Mouse (Mus musculus): ENCODE results near the gene Pabpc6. TPM values are rescaled to one million over a fixed set of nuclear protein-coding genes. Genes with fewer than 3 reads are reported as not detected.

Gene Pabpc6
- polyA plus RNA-seq, 1 experiment from 2014 or later, result not detected

DNA sequence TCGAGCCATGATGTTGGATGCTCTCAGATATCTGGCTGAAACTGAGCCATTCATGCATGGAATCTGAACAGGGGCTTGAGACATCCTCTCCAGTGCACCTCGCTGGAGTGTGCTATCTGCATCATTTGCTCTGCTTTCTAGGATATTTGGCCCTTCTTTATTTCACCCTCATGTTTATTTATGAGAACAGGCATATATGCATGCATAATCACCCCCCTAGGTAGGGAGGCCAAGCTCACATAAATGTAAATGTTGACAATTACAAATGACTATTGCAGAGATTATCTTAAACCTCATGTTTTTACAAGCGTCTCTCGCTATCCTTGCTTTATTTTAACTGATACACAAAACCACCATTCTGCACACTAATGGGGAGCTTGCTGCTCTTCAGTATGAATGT lies 21.9 kb downstream of the Pabpc6 start:
- 59% methylated on average over 4 of the region's 4 CpGs for WGBS (ENCODE audit: insufficient replicate concordance)
- ATAC-seq (ENCODE audit: low read depth), result no peak
- Histone ChIP-seq H3K27ac (no peak overlapping the region), H3K4me3 (replicated peaks) (no peak overlapping the region), H3K27me3 (no peaks in the 10 kb centered on the region), H3K4me2 (no peak overlapping the region), H3K36me3 (no peaks in the 10 kb centered on the region), H3K9me3 (replicated peaks) (no peaks in the 10 kb centered on the region), H3K9ac (no peak overlapping the region), H3K4me1 (replicated peaks) (no peaks in the 10 kb centered on the region)
- DNase-seq, result no peak

DNA sequence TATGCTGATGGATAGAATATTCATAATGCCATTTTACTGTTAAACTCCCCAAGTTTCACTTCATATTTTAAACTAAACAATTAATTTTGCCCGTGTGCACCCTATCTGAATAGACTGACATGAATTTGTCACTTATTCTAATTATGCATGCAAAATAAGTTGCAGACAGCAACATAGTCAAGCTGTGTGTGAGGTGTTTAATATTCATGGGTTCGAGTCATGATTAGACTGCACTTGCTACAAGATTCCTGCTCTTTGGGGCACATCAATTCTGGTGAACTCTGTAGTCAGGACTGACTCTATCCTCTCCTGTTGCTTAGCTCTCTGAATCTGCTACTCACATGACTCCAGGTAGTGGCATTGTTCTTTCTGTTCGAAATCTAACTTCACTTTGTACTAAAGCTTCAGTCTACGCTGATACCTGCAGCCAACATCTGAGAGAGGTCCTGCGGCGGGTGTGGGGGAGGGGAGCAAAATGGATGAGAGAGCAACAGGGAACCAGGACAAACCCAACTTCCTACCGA lies 25.8 kb downstream of the Pabpc6 start:
- H3K4me1 ChIP-seq (replicated peaks), result no peaks in the 10 kb centered on the region
- H3K4me2 ChIP-seq, result no peak overlapping the region
- no peak overlapping the region for H3K4me3 ChIP-seq (replicated peaks)
- no peak for DNase-seq
- ATAC-seq (ENCODE audit: low read depth), result no peak
- H3K36me3 ChIP-seq, result no peaks in the 10 kb centered on the region
- H3K9ac ChIP-seq, result no peak overlapping the region
- H3K9me3 ChIP-seq (replicated peaks), result no peaks in the 10 kb centered on the region
- 56% methylated on average over 7 of the region's 7 CpGs for WGBS (ENCODE audit: insufficient replicate concordance)
- H3K27me3 ChIP-seq, result no peaks in the 10 kb centered on the region
- H3K27ac ChIP-seq, result no peak overlapping the region

DNA sequence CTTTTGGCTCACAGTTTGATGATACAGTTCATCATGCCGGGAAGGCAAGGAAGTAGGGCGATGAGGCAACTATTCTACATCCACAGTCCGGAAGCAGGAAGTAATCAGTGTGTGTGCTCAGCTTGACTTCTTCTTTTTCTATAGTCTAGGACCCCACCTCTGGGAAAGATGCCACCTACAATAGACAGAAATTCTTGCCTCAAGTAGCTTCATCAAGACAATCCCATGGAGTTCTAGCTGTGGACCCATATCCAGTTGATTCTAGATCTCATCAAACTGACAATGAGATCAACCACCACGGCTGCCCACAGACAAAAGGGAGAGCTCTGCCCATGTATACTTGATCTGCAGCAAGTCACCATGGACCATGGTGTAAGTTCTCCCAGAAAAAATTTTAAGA lies 32.5 kb downstream of the Pabpc6 start:
- Histone ChIP-seq H3K9ac (no peak overlapping the region), H3K4me3 (replicated peaks) (no peak overlapping the region), H3K27ac (no peak overlapping the region), H3K4me1 (replicated peaks) (no peaks in the 10 kb centered on the region), H3K9me3 (replicated peaks) (no peaks in the 10 kb centered on the region), H3K4me2 (no peak overlapping the region), H3K36me3 (no peaks in the 10 kb centered on the region), H3K27me3 (no peaks in the 10 kb centered on the region)
- DNase-seq, result no peak
- ATAC-seq (ENCODE audit: low read depth), result no peak
- WGBS (ENCODE audit: insufficient replicate concordance), result 60% methylated on average over 4 of the region's 4 CpGs

DNA sequence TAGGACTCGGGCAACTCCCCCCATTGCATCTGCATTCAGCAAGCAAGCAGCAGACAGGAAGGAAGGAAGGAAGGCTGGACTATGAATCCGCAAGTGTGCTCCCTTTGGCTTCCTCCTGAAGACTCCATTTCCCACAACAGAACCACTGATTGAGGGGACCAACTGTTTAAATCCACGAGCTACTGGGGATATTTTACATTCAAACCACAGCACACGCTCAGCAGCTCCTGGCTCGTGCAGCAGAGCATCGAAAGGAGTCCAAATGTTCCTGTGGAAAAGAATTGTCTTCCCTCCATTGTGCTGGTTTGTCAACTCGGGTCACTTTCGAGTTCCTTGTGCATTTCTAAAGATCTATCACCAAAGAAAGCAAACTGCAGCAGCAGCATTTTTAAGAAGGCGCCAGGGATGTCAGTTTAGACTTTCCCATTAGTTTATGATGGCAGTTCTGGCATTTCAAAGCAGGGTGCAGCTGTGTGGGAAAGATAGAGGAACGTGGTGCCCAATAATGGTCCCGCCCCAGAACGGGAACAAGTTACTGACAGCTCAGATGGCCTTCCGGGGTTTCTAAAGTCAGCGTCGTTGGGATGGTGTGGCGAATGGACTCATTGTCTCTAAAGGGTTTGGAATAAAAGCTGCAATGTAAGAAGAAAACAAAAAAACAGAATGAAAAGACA lies 36.8 kb downstream of the Pabpc6 start:
- no peaks in the 10 kb centered on the region for H3K27me3 ChIP-seq
- DNase-seq, result no peak
- 31% methylated on average over 16 of the region's 16 CpGs for WGBS (ENCODE audit: insufficient replicate concordance)
- no peak overlapping the region for H3K9ac ChIP-seq
- H3K4me2 ChIP-seq, result no peak overlapping the region
- no peak for ATAC-seq (ENCODE audit: low read depth)
- H3K27ac ChIP-seq, result no peak overlapping the region
- H3K4me1 ChIP-seq (replicated peaks), result no peaks in the 10 kb centered on the region
- H3K36me3 ChIP-seq, result no peaks in the 10 kb centered on the region
- no peaks in the 10 kb centered on the region for H3K9me3 ChIP-seq (replicated peaks)
- H3K4me3 ChIP-seq (replicated peaks), result no peak overlapping the region

DNA sequence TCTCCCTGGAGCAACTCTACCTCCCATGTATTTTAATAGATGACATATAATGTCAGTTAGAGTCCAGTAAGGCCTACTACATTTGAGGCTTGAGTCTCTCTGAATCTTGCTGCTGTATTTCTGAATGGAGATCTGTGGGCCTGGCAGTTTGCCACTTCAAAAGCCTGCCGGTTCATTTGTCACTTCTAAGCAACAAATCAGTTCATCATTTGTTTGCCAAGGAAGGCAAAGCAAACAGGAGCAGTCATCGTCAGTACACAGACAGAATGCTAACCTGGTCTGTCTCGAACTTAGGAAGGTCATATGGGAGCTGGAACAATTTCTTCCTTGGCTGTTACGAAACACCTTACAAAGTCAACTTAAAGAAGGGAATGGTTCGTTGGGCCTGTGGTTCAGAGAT lies 37.4 kb downstream of the Pabpc6 start:
- Histone ChIP-seq H3K27ac (no peak overlapping the region), H3K4me2 (no peak overlapping the region), H3K4me3 (replicated peaks) (no peak overlapping the region), H3K36me3 (no peaks in the 10 kb centered on the region), H3K9me3 (replicated peaks) (no peaks in the 10 kb centered on the region), H3K27me3 (no peaks in the 10 kb centered on the region), H3K4me1 (replicated peaks) (no peaks in the 10 kb centered on the region), H3K9ac (no peak overlapping the region)
- DNase-seq, result no peak
- ATAC-seq (ENCODE audit: low read depth), result no peak
- WGBS (ENCODE audit: insufficient replicate concordance), result 43% methylated on average over 5 of the region's 5 CpGs

DNA sequence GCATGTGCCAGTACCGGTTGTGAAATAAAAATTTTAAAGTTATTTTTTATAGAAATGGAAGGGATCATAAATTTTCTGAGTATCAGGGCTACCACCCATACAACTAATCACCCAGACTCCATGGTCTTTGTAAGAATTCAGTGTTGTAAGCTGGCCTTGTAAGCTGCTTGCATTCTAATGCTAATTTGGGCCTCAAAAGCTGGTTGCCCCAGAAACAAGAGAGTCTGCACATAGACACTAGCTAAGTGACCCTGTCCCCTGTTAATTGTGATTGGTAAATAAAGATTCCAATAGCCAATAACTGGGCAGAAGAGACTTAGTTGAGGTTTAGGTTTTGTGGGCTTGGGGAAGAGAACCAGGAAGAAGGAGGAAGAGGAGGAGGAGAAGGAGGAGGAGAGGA lies 38.4 kb downstream of the Pabpc6 start:
- 58% methylated on average over 1 of the region's 1 CpGs for WGBS (ENCODE audit: insufficient replicate concordance)
- H3K36me3 ChIP-seq, result no peaks in the 10 kb centered on the region
- no peak for ATAC-seq (ENCODE audit: low read depth)

DNA sequence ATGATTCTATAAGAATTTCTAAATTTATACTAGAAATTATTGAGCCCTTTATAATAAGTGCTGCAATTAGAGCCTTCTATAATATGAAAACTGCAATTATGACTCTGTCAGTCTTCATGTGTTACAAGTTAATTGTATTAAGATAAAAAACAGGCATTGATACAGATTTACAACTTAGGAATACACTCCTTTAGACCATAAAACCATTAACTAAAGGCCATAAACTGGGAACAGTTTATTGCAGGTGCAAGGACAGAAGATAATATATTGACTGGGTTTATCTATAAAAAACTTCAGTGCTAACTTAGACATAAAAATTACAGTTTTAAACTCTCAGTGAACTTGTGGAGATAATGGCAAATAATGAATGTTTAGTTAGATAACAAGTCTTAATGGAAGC lies 42.5 kb downstream of the Pabpc6 start:
- no peak overlapping the region for H3K27ac ChIP-seq
- DNase-seq (no peak), ATAC-seq (ENCODE audit: low read depth) (no peak)
- H3K27me3 ChIP-seq, result no peaks in the 10 kb centered on the region
- no peaks in the 10 kb centered on the region for H3K4me1 ChIP-seq (replicated peaks)
- H3K4me2 ChIP-seq, result no peak overlapping the region
- H3K9me3 ChIP-seq (replicated peaks), result no peaks in the 10 kb centered on the region
- H3K36me3 ChIP-seq, result no peaks in the 10 kb centered on the region
- no peak overlapping the region for H3K4me3 ChIP-seq (replicated peaks)
- no peak overlapping the region for H3K9ac ChIP-seq

More for the DNA sequence above, 38.4 kb downstream of the Pabpc6 start:
- Histone ChIP-seq H3K4me1 (replicated peaks) (no peaks in the 10 kb centered on the region), H3K4me2 (no peak overlapping the region), H3K9ac (no peak overlapping the region), H3K27ac (no peak overlapping the region), H3K27me3 (no peaks in the 10 kb centered on the region), H3K4me3 (replicated peaks) (no peak overlapping the region), H3K9me3 (replicated peaks) (no peaks in the 10 kb centered on the region)
- DNase-seq, result no peak

Other genes starting within 250 kb of the Pabpc6 start
- gene Gm17728, start 247.7 kb downstream of the Pabpc6 start, polyA plus RNA-seq (2015; fragmentation: Nextera tagmentation; extraction: Ambion mirVana), result not detected in 2 replicates

All from liver, embryonic 13.5 days (tissue).